Mouse (Mus musculus): ENCODE measurements around the gene AI837181. TPM values are rescaled to one million over a fixed set of nuclear protein-coding genes. Genes with fewer than 3 reads are reported as not detected.
"Not testable (repeated sequence)": the region's sequence is repeated elsewhere in the genome, so short reads cannot be mapped to it uniquely, and the experiment has no call there.

Gene AI837181
- total RNA-seq (2014; fragmentation: Nextera tagmentation) = 33.1 and 34.7 TPM in 2 replicates
- 5.7 and 11.1 TPM in 2 replicates for total RNA-seq (2017)

DNA sequence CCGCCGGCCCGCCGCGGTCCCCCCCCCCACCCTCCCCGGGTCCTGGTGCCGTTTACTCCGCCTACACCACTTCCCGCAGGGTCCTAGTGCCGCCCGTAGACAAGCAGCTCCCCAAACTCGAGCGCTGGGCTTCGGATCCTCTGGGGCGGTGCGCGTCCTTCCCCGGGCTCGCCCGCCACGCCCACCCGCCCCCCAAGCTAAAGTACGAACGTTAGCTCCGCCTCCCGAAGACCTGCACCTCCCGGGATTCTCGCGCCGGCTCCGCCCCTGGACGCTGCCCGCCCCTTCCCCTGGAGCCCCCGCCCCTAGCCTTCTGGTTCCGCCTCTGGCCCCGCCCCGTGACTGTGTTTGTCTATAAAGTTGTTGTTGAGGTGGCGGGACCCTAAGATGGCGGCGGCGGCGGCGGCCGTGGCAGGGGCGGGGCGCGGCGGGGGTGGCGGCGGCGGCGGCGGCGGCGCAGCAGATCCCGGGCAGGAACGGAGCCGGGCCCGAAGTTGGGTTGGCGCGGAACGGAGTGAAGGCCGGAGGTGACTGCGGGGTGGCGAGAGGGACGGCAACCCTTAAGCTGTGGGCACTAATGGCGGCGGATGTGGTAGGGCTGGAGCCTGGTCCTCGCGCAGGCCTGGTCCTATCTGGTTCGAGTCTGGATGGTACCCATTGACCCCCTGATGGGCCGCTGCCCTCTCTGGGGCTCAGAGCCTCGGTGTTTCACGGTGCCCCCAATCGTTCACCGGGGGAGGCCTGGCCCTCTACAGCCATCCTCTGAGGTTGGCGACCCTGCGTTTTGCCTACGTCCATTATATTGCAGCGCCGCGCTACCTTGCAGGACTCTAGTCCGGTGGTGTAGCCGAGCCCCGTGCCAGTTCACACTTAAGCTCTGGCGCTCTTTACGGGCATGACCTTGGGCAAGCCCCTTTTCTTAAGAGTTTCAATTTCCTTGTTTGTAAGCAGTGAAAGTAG is at the start of gene AI837181, which contains the start of gene Drap1:
Gene AI837181, plus strand, starts transcription at position 363 of the 960 bp plus-strand sequence.
Gene Drap1, minus strand, starts transcription at position 198 of the 960 bp plus-strand sequence.
- ATAC-seq (replicated peaks; ENCODE audit: low FRiP score, low TSS enrichment, poor library complexity, severe bottlenecking) = peak; percentile 57

DNA sequence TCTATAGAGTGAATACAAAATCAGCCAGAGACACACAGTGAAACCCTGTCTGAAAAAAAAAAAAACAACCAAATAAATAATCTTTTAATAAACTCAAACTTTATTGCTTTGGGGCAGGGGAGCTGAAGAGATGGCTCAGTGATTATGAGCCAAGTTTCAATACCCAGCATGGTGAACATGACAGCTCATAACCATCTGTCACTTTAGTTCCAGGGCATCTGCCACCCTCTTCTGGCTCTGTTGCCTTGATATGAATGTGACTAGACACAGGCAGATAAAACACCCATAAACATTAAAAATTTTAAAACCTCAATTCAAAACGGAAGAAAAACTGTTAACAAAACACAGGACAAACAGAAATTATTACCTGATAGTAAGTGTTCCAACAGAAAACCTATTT is 47.5 kb upstream of the AI837181 start:
- ATAC-seq (replicated peaks; ENCODE audit: low FRiP score, low TSS enrichment, poor library complexity, severe bottlenecking) = no peak

DNA sequence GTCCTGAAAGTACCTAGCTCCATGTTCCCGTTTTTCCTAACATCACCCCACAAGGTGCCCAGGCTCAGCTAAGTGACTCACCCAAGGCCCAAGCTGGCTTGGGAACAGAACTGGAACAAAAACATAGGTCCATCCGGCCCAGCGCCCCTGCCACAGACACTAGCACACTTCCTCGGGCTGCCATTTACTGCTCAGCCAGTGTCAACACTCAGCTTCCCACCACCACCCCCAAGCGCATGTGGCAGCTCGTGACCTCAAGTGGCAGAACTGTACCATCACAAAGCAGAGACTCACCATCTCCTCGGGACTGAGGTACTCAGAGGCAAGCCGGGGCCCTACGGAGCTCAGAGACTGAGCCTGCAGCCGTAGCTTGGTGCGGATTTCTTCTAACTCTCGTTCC is 41.6 kb upstream of the AI837181 start:
- ATAC-seq (replicated peaks; ENCODE audit: low FRiP score, low TSS enrichment, poor library complexity, severe bottlenecking) = no peak

DNA sequence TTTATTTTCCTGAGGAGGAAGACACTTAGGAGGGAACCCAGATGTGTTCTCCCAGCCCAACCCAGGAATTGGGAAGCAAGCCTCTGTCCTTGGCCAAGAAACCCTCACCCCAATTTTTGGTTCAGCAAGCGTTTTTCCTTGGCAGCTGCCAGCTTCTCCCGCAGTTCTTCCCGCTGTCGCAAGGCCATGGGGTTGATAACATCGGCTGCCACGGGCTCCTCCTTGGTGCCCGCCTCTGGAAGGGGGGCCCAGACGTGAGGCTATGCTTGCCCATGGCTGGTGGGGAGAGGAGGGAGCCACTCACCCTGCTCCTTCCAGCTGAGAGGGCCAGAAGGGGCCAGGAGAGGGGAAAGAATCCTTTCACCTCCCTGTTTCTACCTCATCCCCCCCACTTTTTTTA is 40.2 kb upstream of the AI837181 start:
- ATAC-seq (replicated peaks; ENCODE audit: low FRiP score, low TSS enrichment, poor library complexity, severe bottlenecking) = no peak

DNA sequence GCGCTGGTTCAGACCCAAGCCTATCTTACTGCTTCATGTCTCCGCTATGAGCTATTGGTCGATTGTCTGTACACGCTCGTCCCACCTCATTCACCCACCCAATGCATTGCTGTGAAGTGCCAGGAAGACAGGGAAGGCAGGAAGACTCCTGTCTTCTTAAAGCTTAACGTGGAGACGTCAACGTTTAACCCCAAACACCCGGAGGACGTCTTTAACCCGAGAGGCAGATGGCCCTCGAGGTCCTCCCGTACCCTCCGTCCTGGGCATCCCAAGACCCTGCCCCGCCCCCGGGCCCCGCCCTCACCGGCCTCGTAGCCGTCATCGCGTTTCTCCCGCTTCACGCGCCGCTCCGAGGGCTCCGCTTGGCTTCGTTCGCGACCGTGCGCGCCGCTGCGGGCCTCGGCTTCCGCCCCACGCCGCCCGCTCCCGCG is 36.9 kb upstream of the AI837181 start:
- ATAC-seq (replicated peaks; ENCODE audit: low FRiP score, low TSS enrichment, poor library complexity, severe bottlenecking) = no peak

DNA sequence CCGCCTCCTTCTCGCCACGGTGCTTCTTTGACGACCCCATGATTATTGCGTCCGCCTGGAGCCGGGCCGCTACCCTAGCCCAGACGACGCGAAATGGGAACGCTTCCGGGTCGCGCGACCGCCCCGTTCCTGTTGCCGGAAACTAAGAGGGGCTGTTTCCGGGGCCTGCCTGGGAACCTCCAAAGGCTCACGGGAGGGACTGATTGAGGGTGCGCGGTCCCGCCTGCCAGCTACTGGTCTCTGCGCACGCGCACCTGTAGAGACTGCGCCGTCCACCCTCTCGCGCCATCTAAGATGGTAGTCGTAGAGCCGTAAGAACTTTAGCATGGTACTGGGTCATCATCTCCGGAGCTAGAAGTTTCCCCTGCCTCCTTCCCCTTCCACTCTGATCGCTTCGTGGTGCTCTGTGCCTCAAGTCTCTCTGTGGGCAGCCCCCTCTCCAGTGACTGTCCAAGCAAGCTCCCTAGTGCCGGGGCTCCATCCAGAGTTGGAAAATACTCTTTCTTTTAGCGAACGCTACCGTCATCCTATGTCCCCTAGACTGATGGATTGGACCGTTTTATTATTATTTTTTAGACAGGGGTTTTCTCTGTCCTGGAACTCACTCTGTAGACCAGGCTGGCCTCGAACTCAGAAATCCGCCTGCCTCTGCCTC is 36.2 kb upstream of the AI837181 start, which contains the start of gene Sart1:
Gene Sart1, minus strand, starts transcription at position 116 of the 655 bp plus-strand sequence.
- peak; percentile 85 for ATAC-seq (replicated peaks; ENCODE audit: low FRiP score, low TSS enrichment, poor library complexity, severe bottlenecking)

DNA sequence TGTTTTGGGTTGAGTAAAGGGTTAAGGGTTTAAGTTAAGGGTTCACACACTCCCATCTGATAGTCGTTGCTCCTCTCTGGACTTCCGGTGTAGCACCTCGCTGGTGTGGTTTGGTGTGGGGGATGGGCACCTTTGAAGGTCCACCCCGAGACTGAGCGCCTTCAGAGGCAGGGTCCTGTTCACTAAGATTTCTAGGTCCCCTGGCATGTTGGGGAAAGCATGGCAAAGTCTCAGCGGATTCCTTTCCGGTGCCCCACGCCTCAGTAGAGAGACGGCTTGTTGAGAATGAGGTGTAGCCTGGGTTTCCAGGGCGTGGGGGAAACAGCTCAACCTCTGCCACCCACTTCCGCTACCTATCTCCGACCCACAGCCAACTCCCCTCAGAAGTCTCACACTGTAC is 35.3 kb upstream of the AI837181 start:
- peak; percentile 63 for ATAC-seq (replicated peaks; ENCODE audit: low FRiP score, low TSS enrichment, poor library complexity, severe bottlenecking)

DNA sequence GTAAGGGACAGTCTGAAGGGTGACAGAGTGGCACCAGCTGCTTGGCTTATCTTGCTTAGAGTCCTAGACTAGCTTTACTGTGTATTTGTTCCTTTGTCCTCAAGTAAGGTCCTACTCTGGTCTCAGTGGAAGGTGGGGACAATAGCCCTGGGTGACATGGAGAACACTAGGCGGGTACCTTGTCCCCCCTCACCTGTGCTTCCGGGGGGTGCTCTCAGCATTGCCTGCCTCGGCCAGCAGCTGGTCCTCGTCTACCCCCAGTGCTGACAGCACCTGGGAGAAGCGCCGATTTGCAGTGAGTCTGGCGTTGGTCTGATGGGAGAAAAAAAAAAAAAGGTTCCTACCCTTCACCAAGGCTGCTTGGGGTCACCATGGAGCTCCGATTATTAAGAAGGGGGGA is 34.5 kb upstream of the AI837181 start:
- ATAC-seq (replicated peaks; ENCODE audit: low FRiP score, low TSS enrichment, poor library complexity, severe bottlenecking) = no peak

DNA sequence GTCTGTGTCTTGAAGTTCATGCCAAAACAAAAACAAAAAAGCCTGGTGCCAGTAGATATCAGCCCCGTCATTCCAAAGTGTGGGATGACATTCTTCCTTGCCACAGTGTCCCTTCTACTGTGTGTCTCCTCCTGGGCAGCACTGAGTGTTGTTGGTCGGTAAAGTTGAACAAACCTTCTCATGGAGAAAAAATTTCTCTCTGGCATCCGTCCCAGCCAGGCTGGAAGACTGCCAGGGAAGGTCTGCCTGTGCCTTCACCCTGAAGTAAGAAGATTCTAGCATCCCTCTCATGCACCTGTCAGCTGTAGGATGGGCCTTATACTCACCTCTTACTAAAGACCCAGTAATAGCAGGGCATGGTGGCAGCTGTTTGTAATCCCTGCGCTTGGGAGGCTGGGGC is 32.1 kb upstream of the AI837181 start:
- no peak for ATAC-seq (replicated peaks; ENCODE audit: low FRiP score, low TSS enrichment, poor library complexity, severe bottlenecking)

DNA sequence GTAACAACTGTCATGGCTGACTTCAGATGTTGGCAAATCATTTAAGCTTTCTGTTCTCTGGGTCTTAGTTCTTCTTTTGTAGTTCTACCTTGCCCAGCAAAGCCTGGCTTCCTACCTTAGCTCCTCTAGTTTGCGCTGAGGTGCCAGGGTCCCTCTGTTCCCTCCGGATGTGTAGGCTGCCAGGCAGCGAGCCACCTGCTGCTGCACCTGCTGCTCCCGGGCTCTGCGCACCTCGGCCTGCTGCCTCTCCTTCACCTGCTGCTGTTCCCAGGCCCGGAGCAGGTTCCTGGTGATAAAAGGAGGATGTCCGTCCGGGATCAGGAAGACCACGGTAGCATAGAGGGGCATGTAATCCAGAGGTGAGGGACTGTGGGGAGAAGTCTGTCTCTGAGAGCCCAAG is 30.8 kb upstream of the AI837181 start:
- ATAC-seq (replicated peaks; ENCODE audit: low FRiP score, low TSS enrichment, poor library complexity, severe bottlenecking) = no peak

DNA sequence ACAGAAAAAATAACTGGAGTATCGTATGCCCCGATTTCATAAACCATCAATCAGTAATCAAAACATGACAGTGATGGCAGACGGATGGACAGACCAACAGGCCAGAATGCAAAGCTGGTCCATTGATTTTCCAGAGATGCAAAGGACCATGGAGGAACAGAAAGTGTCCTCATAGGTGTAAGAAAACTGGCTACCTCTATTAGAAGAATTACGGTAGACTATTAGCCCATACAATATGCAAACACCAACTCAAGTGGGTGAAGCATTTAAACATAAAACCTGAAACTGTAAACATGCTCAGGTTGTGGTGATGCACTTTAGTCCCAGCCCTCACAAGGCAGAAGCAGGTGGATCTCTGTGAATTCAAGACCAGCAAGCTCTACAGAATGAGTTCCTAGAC is 29.6 kb upstream of the AI837181 start:
- no peak for ATAC-seq (replicated peaks; ENCODE audit: low FRiP score, low TSS enrichment, poor library complexity, severe bottlenecking)

DNA sequence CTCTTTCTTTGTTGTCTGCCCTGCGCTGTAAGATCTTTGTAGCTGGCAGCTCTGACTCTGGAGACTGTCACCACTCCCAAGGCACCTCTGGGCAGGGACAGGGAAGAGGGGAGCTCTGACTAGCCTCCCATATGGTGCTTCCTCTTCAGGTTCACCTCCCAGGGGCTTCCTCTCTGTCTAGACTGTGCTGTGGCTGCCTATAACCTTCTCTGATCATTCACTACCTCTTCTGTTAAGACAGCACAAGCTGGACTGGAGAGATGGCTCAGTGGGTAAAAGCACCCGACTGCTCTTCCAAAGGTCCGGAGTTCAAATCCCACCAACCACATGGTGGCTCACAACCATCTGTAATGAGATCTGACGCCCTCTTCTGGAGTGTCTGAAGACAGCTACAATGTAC is 23.9 kb upstream of the AI837181 start:
- not testable (repeated sequence) for ATAC-seq (replicated peaks; ENCODE audit: low FRiP score, low TSS enrichment, poor library complexity, severe bottlenecking)

DNA sequence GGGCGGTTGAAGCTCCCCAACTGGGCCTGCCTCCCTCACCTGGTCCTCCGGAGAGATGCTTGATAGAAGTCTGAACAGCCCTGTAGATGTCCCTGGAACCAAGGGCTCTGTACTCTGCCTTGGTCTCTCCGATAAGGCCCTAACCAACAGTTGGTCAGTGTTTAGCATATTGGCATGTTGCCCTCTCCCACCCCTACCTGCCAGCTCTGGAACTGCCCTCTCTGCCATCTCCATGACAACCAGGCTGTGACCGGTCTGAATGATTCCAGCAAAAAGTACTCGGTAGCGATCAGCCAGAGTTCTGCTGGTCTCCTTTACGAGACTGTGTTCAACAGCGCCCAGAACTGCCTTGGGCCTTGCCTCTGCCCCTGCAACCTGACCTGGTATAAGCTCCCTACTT is 22.7 kb upstream of the AI837181 start, which contains the start of gene Tsga10ip:
Gene Tsga10ip, minus strand, starts transcription at position 234 of the 400 bp plus-strand sequence.
- no peak for ATAC-seq (replicated peaks; ENCODE audit: low FRiP score, low TSS enrichment, poor library complexity, severe bottlenecking)

DNA sequence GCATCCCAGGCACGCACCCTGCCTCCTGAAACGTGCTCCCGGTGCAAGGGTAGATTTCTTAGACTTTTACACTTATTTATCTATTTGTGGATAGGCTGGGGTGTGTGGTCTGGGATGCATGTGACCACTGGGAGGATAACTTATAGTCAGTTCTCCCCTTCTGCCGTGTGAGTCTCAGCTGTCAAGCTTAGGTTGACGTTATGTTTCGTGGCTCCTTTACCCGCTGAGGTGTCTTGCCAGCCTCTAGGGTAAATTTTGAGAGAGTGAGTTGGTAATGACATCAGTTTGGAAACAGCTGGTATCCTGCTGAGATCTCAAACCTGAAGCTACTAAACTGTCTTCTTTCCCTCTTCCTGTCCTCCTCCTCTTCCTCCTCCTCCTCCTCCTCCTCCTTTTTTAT is 19.0 kb upstream of the AI837181 start:
- peak; percentile 62 for ATAC-seq (replicated peaks; ENCODE audit: low FRiP score, low TSS enrichment, poor library complexity, severe bottlenecking)

DNA sequence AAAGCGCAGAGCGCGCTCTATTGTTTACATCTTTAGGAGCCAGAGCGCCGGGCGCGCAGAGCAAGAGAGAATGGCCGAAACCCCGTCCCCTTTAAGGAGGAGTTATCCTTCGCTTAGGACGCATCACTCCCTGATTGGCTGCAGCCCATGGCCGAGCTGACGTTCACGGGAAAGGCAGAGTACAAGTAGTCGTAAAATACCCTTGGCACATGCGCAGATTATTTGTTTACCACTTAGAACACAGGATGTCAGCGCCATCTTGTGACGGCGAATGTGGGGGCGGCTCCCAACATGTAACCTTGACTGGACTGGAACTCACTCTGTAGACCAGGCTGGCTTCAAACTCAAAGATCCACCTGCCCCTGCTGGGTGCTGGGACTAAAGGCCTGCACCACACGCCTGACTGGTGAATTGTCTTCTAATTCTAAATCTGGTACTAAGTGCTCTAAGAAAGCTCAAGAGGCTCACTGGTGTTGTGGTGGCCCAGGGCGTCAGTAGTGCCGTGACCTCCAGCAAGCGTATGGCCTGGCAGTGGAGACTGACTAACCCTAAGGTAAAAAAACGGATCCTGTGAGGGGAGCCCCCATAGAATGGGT is 18.3 kb upstream of the AI837181 start:
- ATAC-seq (replicated peaks; ENCODE audit: low FRiP score, low TSS enrichment, poor library complexity, severe bottlenecking) = peak; percentile 48

DNA sequence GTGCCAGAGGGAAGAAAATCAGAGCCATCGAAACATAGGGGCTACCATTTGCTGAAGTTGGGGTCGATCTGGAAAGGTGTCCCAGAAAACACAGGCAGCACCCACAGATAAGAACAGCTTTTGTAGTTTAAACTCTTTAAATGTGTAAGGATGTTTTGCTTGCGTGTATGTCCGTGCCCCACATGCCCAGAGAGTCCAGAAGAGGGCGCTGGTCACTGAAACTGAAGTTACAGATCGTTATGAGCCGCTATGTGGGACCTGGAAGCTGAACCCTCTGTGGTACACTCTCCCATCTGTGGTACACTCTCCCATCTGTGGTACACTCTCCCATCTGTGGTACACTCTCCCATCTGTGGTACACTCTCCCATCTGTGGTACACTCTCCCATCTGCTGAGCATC is 17.8 kb upstream of the AI837181 start:
- ATAC-seq (replicated peaks; ENCODE audit: low FRiP score, low TSS enrichment, poor library complexity, severe bottlenecking) = peak; percentile 73

DNA sequence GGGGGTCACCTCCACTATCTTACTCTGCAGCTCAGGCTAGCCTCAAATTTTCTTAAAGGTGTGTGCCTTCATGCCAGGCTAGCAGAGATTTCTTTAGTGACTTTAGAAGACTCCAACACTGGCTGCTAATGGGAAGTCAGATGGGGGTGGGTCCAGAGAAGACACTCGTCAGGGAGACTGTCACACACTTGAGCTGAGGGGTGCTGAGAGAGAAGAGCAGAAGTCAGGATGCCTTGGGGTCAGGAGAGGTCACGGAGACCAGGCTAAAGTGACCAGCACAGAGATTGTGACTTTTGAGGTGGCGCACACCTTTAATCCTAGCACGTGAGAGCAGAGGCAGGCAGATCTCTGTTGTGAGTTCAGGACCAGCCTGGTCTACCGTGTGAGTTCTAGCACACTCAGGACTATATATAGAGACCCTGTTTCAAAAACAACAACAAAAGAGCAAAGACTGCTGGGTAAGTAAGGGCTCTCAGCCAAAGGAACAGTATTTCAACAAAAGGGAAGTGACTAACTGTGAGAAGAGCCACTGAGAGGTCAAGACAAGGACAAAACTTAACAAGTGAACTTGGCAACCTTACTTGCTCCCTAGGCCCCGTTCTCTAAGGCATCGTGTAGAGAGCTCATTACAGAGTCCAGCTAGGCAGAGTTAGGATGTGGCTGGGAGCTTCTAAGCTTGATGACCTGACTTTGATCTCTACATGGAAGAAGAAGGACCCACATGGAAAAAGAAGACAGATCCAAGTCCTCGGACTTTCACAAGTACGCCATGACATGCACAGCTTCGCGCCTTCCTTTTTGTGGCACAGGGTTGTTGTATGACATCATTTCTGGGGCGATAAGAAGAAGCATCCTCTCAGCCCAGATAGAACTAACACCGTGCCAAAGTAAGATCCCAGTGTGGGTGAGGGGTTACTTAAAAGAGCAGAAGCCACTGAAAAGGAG is 16.6 kb upstream of the AI837181 start:
- no peak for ATAC-seq (replicated peaks; ENCODE audit: low FRiP score, low TSS enrichment, poor library complexity, severe bottlenecking)

DNA sequence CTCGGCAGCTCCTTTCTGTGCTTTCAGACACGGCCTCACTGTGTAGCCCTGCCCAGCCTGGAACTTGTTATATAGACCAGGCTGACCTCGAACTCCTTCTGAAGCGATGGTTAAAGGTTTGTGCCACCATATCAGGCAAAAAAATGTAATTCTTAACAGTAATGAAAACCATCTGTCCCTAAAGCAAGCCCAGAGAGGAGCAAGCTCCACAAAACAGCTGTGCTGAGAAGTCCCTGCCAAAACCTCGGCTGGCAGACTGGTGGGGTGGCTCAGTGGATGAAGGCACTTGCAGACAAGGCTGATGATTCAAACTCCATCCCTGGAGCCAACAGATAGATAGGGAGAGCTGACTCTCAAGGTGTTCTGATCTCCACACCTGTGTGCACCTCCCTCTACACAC is 15.9 kb upstream of the AI837181 start:
- no peak for ATAC-seq (replicated peaks; ENCODE audit: low FRiP score, low TSS enrichment, poor library complexity, severe bottlenecking)

DNA sequence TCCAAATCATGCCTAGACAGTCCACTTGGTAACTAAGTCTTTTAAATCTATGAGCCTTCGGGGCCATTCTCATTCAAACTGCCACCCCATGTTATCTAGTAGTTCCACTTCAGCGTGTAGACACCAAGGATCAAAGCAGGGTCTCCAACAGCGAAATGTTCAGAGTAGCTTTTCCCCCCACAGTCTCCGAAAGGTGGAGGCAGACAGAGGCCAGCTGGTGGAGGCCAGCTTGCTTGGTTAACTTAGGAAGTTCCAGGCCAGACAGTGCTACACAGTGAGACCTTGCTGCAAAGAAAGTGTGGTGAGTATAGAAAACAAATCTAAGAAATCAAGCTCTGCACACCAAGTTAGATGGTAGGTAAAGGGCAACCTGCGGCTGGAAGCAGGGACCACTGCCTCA is 14.3 kb upstream of the AI837181 start:
- no peak for ATAC-seq (replicated peaks; ENCODE audit: low FRiP score, low TSS enrichment, poor library complexity, severe bottlenecking)
